Mouse (Mus musculus) frontal cortex, adult 2 months (tissue): ENCODE results near the gene Ankmy1. TPM values are rescaled to one million over a fixed set of nuclear protein-coding genes. Genes with fewer than 3 reads are reported as not detected.

ENCODE experiments used
- DNase-seq, 2 experiments: peaks; one replicate each; pipeline ENCODE4 v3.0.0; 2022; ENCODE audit warnings: low spot score in 1 of 2; ENCODE audit errors: extremely low spot score in 1 of 2
- polyA plus RNA-seq: library from polyadenylated mRNA; depleted of rRNA; stranded (reverse); fragments of >200 nt; gene quantifications from 2 replicates; pipeline ENCODE4 v1.2.3, GENCODE M21; 2012; rRNA removed

The Ankmy1 gene
- polyA plus RNA-seq, result 0.17 and 0.34 TPM in 2 replicates

- DNase-seq, result peak in 1 of 2 experiments; percentile 72
Measured at GRCm38 (mm10) chr1:92902786-92903185, at the start of gene Ankmy1. Gene Ankmy1, minus strand, starts transcription at chr1:92902906.

- no peak for DNase-seq
Measured at GRCm38 (mm10) chr1:92950607-92951006, 47.9 kb upstream of the Ankmy1 start, which contains the start of gene Gpr35. Gene Gpr35, plus strand, starts transcription at chr1:92950865.

DNA sequence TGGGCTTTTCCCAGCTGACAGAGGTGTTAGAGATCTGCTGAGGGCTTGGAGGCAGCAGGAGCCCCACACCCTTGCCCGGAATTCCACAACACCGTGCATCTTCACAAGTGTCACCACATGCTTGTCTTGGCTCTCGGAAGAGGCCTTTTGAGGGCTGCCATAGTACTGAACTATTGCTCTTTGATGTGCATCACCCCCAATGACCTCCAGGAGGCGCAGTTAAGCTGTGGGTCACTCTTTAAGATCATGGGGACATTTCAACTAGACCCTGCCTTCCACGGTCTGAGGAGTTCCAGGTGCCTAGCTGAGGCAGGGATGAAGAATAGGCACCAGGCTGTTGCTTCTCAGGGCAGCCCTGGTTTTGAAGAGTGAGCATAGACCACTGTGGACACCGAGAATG is 46.7 kb upstream of the Ankmy1 start:
- no peak for DNase-seq

- DNase-seq, result no peak
Measured at GRCm38 (mm10) chr1:92947966-92948365, 45.3 kb upstream of the Ankmy1 start.

DNA sequence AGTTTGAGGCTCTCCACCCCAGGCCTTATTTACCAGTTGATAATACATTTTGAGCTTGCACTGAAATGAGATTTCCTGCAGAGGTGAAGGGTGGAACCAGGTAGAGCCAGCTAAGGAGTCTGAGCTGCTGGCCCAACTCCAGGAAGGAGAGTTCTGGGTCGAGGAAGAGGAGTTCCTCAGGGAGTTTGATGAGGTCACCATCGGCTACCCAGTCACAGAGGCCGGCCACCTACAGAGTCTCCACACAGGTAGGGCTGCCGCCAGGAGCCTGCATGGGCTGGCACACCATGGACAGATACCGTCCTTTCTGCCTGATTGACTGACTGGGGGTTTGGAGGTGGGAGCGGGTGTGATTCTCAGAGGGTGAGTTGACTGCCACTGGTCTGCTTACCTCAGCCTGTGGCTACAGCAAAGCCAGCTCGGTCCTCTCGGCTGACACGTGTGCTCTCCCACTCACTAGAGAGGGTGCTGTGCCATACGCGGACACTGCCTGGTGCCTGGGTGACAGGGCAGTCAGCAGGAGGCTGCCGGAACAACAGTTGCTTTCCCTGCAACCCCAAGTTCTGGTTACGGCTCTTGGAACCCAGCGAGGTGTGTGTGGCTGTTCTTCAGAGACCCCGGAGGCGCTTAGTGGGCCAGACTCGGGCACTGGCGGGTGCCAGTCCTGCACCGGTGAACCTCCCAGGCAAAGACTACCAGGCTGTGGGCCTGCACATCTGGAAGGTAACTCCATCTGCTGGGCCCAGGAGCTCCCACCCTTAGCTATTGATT is 40.7 kb upstream of the Ankmy1 start:
- DNase-seq, result no peak

- no peak for DNase-seq
Measured at GRCm38 (mm10) chr1:92939746-92940145, 37.0 kb upstream of the Ankmy1 start.

- DNase-seq, result no peak
Measured at GRCm38 (mm10) chr1:92937797-92938196, 35.1 kb upstream of the Ankmy1 start.

GRCm38 (mm10) chr1:92936467-92936866 is 33.8 kb upstream of the Ankmy1 start:
- no peak for DNase-seq

DNA sequence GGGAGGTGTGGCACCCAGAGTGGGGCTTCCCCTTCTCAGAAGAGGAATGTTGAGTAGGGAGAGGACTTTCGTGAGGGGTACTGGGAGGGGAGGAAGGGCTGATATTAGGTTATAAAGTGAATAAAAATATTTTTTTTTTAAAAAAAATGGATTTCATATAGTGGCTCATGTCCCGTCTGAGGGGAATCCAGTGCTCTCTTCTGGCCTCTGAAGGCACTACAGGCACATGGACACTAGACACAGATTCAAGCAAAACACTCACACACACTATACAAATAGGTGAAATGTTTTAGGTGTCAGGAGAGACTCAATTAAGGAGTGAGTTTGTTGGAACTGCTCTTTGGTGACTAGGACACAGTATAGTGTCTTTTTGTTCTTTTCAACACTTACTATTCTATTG is 33.3 kb upstream of the Ankmy1 start:
- no peak for DNase-seq

DNA sequence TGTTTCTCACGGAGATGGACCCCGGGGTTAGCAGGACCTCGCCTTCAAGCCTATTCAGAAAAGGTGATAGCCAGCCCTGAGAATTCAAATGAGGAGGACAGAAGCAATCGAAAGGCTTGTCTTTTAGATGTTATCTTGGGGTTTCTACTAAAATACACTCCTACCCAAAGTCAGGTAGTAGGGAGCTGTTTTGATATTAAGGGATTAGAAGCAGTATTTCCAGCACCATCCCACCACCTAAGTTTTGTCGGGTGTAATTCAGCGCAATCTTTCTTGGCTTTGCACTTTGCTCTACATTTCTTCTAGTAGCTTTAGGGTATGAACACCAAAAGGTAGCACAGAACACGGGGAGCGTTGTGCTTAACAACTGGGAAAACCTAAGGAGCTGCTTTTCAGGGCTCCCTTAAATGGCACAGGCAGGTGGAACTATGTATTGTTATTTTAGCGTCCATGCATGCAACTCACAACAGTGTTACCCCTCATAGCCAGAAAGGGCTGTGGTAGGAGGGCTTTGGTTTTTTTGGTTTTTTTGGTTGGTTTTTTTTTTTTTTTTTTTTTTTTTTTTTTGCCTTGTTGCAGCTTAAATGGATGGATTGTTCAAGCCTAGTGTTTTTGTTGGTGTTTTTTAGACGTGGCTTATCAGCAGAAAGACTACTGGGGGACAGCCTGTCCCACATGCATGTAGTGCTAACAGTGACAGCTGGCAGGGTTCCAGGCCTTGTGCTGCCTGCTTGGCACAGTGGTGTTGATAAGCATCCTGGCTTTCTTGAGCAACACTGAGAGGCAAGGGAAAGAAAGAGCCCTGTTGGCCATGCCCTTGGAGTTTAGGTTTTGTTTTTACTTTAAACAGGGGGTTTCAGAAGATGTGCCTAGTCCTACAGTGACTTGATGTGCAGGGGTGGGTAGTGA is 32.6 kb upstream of the Ankmy1 start:
- no peak for DNase-seq

DNA sequence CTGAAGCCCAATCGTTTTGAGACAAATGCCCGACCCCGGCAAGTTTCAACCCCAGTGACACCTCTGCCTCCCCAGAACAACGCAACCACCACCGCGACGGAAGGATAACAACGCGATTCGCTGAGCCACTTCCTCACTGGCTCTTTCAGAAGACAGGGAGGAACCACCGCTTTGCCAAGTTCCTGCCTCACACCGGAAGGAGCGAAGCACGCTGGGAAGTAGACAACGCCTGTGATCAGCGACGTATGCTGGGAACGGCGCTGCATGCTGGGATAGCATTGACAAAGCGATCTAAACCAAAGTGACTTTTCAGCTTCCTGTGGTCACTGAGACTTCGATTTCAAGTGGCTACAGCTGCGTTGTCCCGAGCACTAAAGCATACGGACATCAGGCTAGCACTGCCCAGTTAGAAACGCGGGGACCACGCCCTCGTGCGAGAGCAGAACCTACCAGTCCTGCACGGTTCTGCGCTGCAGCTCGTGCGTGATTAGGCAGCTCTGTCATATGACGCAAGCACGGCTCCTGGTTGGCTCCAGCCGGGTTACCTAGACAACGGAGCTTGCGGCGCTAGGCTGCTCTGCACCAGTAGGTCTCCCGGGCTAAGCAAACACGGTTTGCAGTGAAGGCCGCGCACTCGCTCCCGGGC is 31.6 kb upstream of the Ankmy1 start, which contains the start of gene Capn10:
Gene Capn10 (plus strand): TSS at position 195 of the 646 bp plus-strand sequence.
- DNase-seq, result peak; percentile 96 to 97

DNA sequence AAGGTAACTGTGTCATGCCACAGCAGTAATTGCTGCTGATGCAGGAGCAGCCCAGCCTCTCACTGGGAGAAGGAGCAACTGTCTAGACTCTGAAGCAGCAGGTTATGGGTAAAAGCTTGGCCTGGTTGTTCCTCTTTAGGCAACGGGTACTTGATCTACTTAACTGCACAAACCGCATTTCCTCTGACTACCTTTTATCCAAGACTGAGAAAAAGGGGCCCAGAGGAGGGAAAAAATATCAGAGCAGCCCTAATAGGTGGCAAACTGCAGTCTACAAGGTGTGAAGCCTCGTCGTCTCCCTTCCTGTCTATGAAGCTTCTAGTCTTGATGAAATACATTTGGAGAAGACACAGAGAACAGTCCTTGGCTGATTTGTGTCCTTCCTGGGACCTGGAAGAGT is 30.9 kb upstream of the Ankmy1 start:
- DNase-seq, result no peak

DNA sequence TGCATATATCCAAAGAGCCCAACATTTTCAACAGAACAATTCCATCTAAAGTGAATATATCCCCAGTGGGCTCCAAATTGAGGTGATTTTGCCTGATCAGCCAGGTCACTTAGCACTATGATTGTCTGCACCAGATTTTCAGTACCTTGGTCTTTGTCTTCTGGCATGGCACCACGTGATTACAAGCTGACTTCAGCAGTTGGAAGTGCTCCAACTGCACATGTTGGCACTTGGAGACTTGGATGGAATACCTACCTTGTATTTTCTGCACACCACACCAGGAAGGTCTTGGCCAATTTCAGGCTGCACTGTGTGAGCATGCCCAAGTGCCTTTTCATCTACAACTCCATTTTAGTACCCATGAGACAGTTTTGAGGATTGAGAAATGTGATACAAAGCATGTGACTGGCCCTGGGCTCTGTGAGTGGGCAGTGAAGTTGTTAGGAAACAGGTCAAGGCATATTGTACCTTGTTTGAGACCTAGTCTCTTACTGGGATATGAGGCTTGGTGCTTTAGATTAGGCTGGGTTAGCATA is 27.5 kb upstream of the Ankmy1 start:
- DNase-seq, result no peak

DNA sequence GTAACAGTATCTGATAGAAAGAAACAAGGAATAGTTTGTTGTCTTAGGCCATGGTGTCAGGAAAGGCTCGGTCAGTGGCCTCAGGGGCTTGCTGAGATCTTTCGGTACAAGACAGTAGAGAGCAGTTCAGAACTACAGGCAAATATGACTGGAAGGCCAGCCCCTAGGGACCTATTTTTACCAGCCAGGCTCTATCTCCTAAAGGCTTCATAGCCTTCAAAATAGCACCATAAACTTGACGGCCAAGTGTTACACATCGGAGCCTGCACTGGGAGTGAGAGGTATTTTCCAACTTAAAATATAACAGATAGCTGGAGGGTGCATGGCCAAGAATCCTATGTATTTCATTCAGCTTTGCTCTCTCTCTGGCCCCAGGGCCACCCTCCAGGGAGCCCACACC is 18.8 kb upstream of the Ankmy1 start:
- no peak for DNase-seq

DNA sequence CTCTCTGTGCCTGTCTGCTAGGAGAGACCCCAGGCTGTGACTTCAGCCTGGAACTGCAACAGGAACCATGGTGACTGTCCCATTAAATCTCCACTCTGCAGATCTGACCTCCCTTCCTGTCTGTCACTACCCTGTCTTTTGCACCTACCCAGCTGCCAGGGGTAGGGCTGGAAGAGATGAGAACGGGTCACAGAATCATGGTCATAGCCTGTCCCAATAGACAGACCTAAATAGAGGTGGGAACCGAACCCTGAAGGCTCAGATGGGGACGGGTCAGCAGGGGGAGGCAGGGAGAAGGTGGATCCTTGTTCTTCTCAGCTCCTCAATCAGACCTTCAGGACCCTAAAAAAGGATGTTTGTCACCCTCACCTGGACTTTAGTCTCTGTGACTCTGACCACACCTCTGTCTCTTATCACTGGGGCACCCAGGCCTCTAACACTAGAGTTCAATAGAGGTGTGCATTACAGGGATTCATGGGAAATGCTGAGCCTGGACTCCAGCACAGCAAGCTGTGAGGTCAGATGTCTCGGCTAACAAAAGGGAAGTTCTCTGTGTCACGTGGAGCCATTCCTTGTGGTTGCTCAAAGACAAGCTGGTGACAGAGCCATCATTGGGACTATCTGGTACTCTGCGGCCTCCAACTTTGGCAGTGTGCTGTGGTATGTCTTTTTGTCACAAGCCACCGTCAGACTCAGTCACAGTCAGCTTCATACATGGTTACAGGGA is 17.9 kb upstream of the Ankmy1 start:
- no peak for DNase-seq

DNA sequence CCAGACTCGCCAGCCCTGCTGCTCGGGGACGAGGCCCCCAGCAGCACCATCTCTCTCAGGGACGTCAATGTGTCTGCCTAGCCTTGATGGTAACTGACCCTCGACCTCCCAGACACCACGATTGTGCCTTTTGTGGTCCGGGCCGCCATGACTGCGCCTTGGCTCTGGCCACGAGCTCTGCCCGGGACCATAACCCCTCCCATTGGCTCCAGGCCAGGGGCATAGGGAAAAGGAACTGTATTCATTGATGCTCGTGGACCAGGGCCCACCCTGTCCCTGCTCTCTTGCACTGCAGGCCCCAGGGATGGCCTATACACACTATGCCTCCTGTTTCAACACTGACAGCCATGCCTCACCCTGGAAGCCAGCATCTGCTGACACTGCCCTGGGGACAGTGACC is 17.1 kb upstream of the Ankmy1 start:
- DNase-seq, result no peak

DNA sequence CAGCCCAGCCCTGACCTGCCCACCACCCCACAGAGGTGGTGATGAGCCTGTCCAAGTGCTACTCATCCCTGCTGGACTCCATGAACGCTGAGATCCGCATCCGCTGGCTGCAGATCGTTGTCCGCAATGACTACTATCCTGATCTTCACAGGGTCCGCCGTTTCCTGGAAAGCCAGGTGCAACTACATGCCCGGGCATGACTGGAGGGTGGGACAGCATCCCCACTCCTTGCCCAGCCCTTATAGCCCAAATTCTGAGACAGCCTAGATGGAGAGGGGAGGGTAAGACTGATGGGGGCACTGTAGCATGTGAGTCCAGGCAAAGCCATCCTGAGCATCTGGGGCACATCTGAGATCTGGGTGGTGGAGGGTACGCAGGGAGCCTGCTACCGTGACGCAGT is 16.4 kb upstream of the Ankmy1 start:
- no peak for DNase-seq

GRCm38 (mm10) chr1:92916725-92917124 is 14.0 kb upstream of the Ankmy1 start:
- DNase-seq, result no peak

- no peak for DNase-seq
Measured at GRCm38 (mm10) chr1:92914993-92915392, 12.3 kb upstream of the Ankmy1 start.

DNA sequence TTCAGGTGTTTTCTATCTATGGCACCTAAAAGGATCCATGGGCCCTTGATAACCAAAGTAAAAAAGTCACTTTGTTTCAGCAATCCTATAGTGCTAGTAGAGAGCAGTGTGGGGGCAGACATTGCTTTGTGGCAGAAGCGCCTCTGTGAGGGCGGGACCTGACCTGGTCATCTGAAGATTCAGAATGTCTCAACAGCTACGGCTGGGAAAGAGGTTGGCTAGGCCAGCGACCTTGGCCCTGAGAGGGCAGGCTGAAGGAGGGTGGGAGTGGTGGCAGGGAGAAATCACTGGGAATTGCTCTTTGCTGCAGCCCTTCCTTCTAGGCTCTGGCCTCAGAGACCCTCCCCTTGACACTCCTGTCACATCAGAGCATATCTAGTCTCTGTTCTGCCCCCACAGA is 11.5 kb upstream of the Ankmy1 start:
- DNase-seq, result no peak
